Mouse (Mus musculus) kidney, adult 2 months (tissue): Measurements from ENCODE around the gene Plekho2.

ENCODE experiments used
- CTCF ChIP-seq: fragments of 200-500 bp; conservative IDR thresholded peaks from 2 replicates; pipeline ENCODE4 v1.5.1; 2011; ENCODE audit warnings: low read depth, mild to moderate bottlenecking, control low read depth, low read length, moderate library complexity, mixed read lengths; ENCODE audit not compliant: insufficient read depth, insufficient read length
- POLR2A ChIP-seq: fragments of 200-500 bp; IDR thresholded peaks from one replicate; pipeline ENCODE4 v1.6.1; 2011; ENCODE audit warnings: low read depth, low read length, control low read depth

DNA sequence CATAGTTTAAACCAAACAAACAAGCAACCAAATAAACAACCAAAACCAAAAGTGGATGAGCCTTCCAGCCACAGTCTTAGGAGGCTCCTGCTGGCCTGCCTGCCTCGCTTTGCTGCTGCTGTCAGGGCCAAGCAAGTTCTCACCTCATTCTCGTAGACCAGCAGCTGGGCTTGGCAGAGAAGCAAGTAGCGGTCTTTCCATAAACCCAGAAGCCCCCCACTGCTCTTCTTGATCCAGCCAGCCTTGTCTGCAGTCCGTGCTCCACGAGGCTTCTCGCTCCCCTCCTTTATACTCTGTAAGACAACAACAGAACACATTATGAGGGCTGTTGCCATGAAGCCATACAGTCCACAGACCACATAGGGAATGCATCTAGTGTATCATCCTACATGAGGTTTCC lies 7.0 kb downstream of the Plekho2 start:
- TF ChIP-seq CTCF (no peak), POLR2A (no peak)
